Mouse (Mus musculus): ENCODE data around the gene Kif24. TPM values are rescaled to one million over a fixed set of nuclear protein-coding genes. Genes with fewer than 3 reads are reported as not detected.

The Kif24 gene
- polyA plus RNA-seq, 1 experiment from 2014 or later = 3.7 TPM

- H3K27ac ChIP-seq (replicated peaks; ENCODE audit: low read depth, low read length) = no peak overlapping the region
- no peak overlapping the region for H3K9ac ChIP-seq (replicated peaks; ENCODE audit: low read length)
- H3K36me3 ChIP-seq (ENCODE audit: control insufficient read depth, insufficient read depth, low read length) = no peaks in the 10 kb centered on the region
- no peak for ATAC-seq (ENCODE audit: low FRiP score, low TSS enrichment)
- H3K4me2 ChIP-seq (ENCODE audit: low read length) = no peak overlapping the region
- peaks cover 33% of the 10 kb centered on the region for H3K27me3 ChIP-seq (ENCODE audit: control insufficient read depth, insufficient read depth, low read length)
- H3K4me3 ChIP-seq (replicated peaks; ENCODE audit: low read depth, low read length) = no peak overlapping the region
- H3K4me1 ChIP-seq (ENCODE audit: control insufficient read depth, insufficient read depth, low read length) = peaks cover 23% of the 10 kb centered on the region
- WGBS = 83% methylated on average over 5 of the region's 5 CpGs
- DNase-seq = no peak
- no peaks in the 10 kb centered on the region for H3K9me3 ChIP-seq (ENCODE audit: control insufficient read depth, low read length)
Observed at GRCm38 (mm10) chr4:41504325-41504724, 39.6 kb upstream of the Kif24 start.

GRCm38 (mm10) chr4:41502986-41503412 is 38.3 kb upstream of the Kif24 start, which contains the start of gene AI464131:
Gene AI464131, minus strand, starts transcription at chr4:41503076.
- H3K4me2 ChIP-seq (ENCODE audit: low read length) = peak within 1 kb of the TSS; percentile 56
- peak; percentile 90 for ATAC-seq (ENCODE audit: low FRiP score, low TSS enrichment)
- peak within 1 kb of the TSS; percentile 20; the same call in 1 of the 2 replicates for H3K9ac ChIP-seq (replicated peaks; ENCODE audit: low read length)
- peaks cover 30% of the 10 kb centered on the region for H3K4me1 ChIP-seq (ENCODE audit: control insufficient read depth, insufficient read depth, low read length)
- no peaks in the 10 kb centered on the region for H3K36me3 ChIP-seq (ENCODE audit: control insufficient read depth, insufficient read depth, low read length)
- peak; percentile 96 for DNase-seq
- no peaks in the 10 kb centered on the region for H3K9me3 ChIP-seq (ENCODE audit: control insufficient read depth, low read length)
- peaks cover 38% of the 10 kb centered on the region for H3K27me3 ChIP-seq (ENCODE audit: control insufficient read depth, insufficient read depth, low read length)
- WGBS = 1% methylated on average over 18 of the region's 18 CpGs
- H3K27ac ChIP-seq (replicated peaks; ENCODE audit: low read depth, low read length) = peak within 1 kb of the TSS; percentile 27; the same call in 1 of the 2 replicates
- peak within 1 kb of the TSS; percentile 27 for H3K4me3 ChIP-seq (replicated peaks; ENCODE audit: low read depth, low read length)

DNA sequence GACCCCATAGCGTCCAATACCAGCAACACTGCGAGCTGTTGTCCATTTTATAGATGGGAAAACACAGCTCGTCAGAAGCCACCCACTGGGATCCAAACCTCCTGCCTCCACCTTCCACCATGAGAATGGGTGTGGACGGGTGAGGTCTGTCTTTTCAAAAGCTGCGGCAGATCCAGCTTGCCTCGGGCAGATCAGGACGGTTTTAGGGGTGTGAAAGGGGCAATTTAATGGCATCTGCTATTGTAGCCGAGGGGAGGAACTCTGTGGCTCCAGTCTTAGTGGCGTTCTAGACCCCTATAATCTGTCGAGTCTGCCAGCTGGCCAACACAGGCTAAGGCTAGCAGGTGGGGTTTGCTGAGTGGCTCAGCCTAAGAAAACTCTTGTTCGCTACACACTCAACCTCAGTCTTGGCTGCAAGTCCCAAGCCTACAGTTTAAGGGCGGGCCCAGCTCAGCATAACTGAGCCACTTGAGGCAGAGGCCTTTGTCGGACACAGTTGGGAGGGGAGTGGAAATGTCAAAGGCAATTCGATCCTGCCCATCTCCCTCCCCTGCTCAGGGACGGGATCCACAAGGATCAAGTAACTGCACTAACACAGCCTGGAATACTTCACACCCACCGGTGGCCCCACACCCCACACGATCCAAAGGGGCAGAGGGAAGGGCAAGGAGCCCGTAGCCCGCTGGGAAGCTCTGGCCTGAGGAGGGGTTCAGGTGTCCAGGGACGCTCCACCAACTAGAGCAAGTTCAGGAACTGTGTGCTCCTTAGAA is 37.7 kb upstream of the Kif24 start:
- Histone ChIP-seq H3K36me3 (ENCODE audit: control insufficient read depth, insufficient read depth, low read length) (no peaks in the 10 kb centered on the region), H3K27ac (replicated peaks; ENCODE audit: low read depth, low read length) (0 out of 2 replicates have a peak overlapping the region, but pooled peaks have one; percentile 27), H3K9ac (replicated peaks; ENCODE audit: low read length) (peak overlapping the region; percentile 20; the same call in 1 of the 2 replicates), H3K4me1 (ENCODE audit: control insufficient read depth, insufficient read depth, low read length) (peaks cover 34% of the 10 kb centered on the region), H3K4me3 (replicated peaks; ENCODE audit: low read depth, low read length) (peak overlapping the region; percentile 27), H3K4me2 (ENCODE audit: low read length) (peak overlapping the region; percentile 56), H3K27me3 (ENCODE audit: control insufficient read depth, insufficient read depth, low read length) (peaks cover 43% of the 10 kb centered on the region), H3K9me3 (ENCODE audit: control insufficient read depth, low read length) (no peaks in the 10 kb centered on the region)
- WGBS = 5% methylated on average over 20 of the region's 20 CpGs
- peak; percentile 62 for DNase-seq
- ATAC-seq (ENCODE audit: low FRiP score, low TSS enrichment) = peak; percentile 31; the same call in 1 of the 2 replicates

GRCm38 (mm10) chr4:41500787-41501186 is 36.1 kb upstream of the Kif24 start:
- H3K4me1 ChIP-seq (ENCODE audit: control insufficient read depth, insufficient read depth, low read length) = peaks cover 31% of the 10 kb centered on the region
- H3K4me2 ChIP-seq (ENCODE audit: low read length) = no peak overlapping the region
- 81% methylated on average over 4 of the region's 4 CpGs for WGBS
- H3K9me3 ChIP-seq (ENCODE audit: control insufficient read depth, low read length) = no peaks in the 10 kb centered on the region
- peaks cover 53% of the 10 kb centered on the region for H3K27me3 ChIP-seq (ENCODE audit: control insufficient read depth, insufficient read depth, low read length)
- H3K9ac ChIP-seq (replicated peaks; ENCODE audit: low read length) = no peak overlapping the region
- ATAC-seq (ENCODE audit: low FRiP score, low TSS enrichment) = no peak
- no peak for DNase-seq
- H3K36me3 ChIP-seq (ENCODE audit: control insufficient read depth, insufficient read depth, low read length) = no peaks in the 10 kb centered on the region
- no peak overlapping the region for H3K4me3 ChIP-seq (replicated peaks; ENCODE audit: low read depth, low read length)
- no peak overlapping the region for H3K27ac ChIP-seq (replicated peaks; ENCODE audit: low read depth, low read length)

DNA sequence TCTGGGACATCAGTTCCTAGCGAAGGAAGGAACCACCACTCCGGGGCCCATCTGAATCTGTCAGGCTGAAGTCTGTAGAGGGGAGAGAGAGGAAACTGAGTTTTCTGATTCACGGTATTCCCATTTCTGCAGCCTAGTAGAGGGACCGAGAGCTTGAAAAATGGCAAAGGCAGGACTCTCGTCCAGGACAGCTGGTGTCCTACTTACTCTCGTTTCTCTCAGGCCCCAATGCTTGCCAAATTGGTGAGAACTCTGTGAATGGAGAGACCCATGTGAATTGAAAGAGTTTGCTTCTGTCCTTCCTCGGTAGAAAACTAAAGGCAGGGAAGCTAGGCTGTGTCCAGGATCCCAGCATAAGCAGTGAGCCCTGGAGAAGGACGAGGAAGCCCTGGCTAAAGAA is 34.9 kb upstream of the Kif24 start:
- H3K36me3 ChIP-seq (ENCODE audit: control insufficient read depth, insufficient read depth, low read length) = no peaks in the 10 kb centered on the region
- ATAC-seq (ENCODE audit: low FRiP score, low TSS enrichment) (no peak), DNase-seq (no peak)
- H3K9ac ChIP-seq (replicated peaks; ENCODE audit: low read length) = no peak overlapping the region
- H3K27ac ChIP-seq (replicated peaks; ENCODE audit: low read depth, low read length) = no peak overlapping the region
- WGBS = 63% methylated on average over 8 of the region's 8 CpGs
- peaks cover 53% of the 10 kb centered on the region for H3K27me3 ChIP-seq (ENCODE audit: control insufficient read depth, insufficient read depth, low read length)
- H3K4me3 ChIP-seq (replicated peaks; ENCODE audit: low read depth, low read length) = no peak overlapping the region
- no peaks in the 10 kb centered on the region for H3K9me3 ChIP-seq (ENCODE audit: control insufficient read depth, low read length)
- peaks cover 31% of the 10 kb centered on the region for H3K4me1 ChIP-seq (ENCODE audit: control insufficient read depth, insufficient read depth, low read length)
- no peak overlapping the region for H3K4me2 ChIP-seq (ENCODE audit: low read length)

GRCm38 (mm10) chr4:41498921-41499391 is 34.3 kb upstream of the Kif24 start:
- peak overlapping the region; percentile 56 for H3K4me2 ChIP-seq (ENCODE audit: low read length)
- H3K4me1 ChIP-seq (ENCODE audit: control insufficient read depth, insufficient read depth, low read length) = peaks cover 31% of the 10 kb centered on the region
- no peak overlapping the region for H3K27ac ChIP-seq (replicated peaks; ENCODE audit: low read depth, low read length)
- DNase-seq (peak; percentile 68), ATAC-seq (ENCODE audit: low FRiP score, low TSS enrichment) (no peak)
- H3K36me3 ChIP-seq (ENCODE audit: control insufficient read depth, insufficient read depth, low read length) = no peaks in the 10 kb centered on the region
- 8% methylated on average over 43 of the region's 43 CpGs for WGBS
- peak overlapping the region; percentile 32 for H3K4me3 ChIP-seq (replicated peaks; ENCODE audit: low read depth, low read length)
- H3K9me3 ChIP-seq (ENCODE audit: control insufficient read depth, low read length) = no peaks in the 10 kb centered on the region
- peak overlapping the region; percentile 26; the same call in 1 of the 2 replicates for H3K9ac ChIP-seq (replicated peaks; ENCODE audit: low read length)
- H3K27me3 ChIP-seq (ENCODE audit: control insufficient read depth, insufficient read depth, low read length) = peaks cover 53% of the 10 kb centered on the region

DNA sequence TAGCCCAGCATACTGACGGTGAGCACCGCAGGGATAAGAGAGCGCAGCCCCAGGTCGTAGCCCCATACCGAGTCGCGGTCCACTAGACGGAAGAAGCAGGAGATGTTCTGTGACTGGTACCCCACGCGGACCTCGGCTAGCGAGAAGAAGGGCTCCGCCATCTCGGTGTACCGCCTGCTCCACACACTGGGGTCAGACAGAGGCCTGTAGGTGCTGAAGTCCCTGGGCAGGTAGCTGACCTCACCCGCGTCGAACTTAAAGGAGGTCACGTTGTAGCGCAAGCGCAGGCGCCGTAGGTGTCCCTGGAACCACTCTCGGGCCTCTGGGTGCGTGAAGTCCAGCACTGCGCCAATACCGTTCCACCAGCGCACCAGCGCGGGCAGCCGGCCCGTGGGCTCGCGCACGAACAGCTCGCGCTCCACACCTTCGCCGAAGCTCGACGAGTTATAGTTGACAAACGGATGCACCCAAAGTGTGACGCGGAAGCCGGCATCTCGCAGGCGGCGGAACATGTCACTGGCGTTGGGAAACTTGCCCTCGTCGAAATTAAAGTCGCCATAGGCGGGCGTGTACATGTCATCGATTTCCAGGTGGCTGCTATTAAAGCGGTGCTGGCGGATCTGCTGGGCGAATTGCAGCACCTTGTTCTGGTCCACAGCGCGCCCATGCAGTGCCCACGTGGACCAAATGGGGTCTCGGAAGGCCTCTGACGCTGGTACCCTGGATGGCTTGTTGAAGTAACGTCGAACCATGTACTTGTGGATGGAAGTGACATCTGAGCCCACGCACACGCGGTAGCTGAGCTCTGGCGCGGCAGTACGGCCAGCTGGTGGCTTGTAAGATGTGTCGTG is 33.5 kb upstream of the Kif24 start:
- WGBS = 17% methylated on average over 72 of the region's 72 CpGs
- Histone ChIP-seq H3K9me3 (ENCODE audit: control insufficient read depth, low read length) (no peaks in the 10 kb centered on the region), H3K27me3 (ENCODE audit: control insufficient read depth, insufficient read depth, low read length) (peaks cover 53% of the 10 kb centered on the region), H3K4me1 (ENCODE audit: control insufficient read depth, insufficient read depth, low read length) (peaks cover 31% of the 10 kb centered on the region), H3K9ac (replicated peaks; ENCODE audit: low read length) (peak overlapping the region; percentile 31; the same call in 1 of the 2 replicates), H3K4me2 (ENCODE audit: low read length) (peak overlapping the region; percentile 56), H3K36me3 (ENCODE audit: control insufficient read depth, insufficient read depth, low read length) (no peaks in the 10 kb centered on the region), H3K4me3 (replicated peaks; ENCODE audit: low read depth, low read length) (peak overlapping the region; percentile 32), H3K27ac (replicated peaks; ENCODE audit: low read depth, low read length) (no peak overlapping the region)
- DNase-seq (peak; percentile 48), ATAC-seq (ENCODE audit: low FRiP score, low TSS enrichment) (no peak)

DNA sequence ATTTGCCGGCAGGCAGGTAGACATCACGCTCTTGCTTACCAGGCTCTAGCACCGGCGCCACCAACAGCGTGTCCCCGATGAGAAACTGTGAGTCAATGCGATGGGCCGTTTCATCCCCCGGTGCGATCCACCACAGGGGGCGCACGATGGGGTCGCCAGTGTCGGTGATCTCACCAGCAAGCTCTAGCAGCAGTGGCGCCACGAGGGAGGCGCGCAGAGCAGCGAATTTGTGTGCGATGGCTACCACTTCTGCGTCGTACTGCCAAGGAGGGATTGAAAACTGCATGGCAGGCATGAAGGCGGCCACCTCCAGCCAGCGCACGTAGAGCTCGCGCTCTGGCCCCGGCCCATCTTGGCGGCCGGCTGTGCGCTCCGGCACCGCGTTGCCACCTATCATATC is 32.9 kb upstream of the Kif24 start:
- Histone ChIP-seq H3K9me3 (ENCODE audit: control insufficient read depth, low read length) (no peaks in the 10 kb centered on the region), H3K4me2 (ENCODE audit: low read length) (peak overlapping the region; percentile 56), H3K4me1 (ENCODE audit: control insufficient read depth, insufficient read depth, low read length) (peaks cover 29% of the 10 kb centered on the region), H3K27me3 (ENCODE audit: control insufficient read depth, insufficient read depth, low read length) (peaks cover 53% of the 10 kb centered on the region), H3K36me3 (ENCODE audit: control insufficient read depth, insufficient read depth, low read length) (no peaks in the 10 kb centered on the region), H3K27ac (replicated peaks; ENCODE audit: low read depth, low read length) (no peak overlapping the region), H3K4me3 (replicated peaks; ENCODE audit: low read depth, low read length) (peak overlapping the region; percentile 32), H3K9ac (replicated peaks; ENCODE audit: low read length) (peak overlapping the region; percentile 31; the same call in 1 of the 2 replicates)
- ATAC-seq (ENCODE audit: low FRiP score, low TSS enrichment) = no peak
- DNase-seq = peak; percentile 80
- 8% methylated on average over 34 of the region's 34 CpGs for WGBS
